28 mouse cellular contexts compared by ENCODE assay signal in the genomic region with DNA sequence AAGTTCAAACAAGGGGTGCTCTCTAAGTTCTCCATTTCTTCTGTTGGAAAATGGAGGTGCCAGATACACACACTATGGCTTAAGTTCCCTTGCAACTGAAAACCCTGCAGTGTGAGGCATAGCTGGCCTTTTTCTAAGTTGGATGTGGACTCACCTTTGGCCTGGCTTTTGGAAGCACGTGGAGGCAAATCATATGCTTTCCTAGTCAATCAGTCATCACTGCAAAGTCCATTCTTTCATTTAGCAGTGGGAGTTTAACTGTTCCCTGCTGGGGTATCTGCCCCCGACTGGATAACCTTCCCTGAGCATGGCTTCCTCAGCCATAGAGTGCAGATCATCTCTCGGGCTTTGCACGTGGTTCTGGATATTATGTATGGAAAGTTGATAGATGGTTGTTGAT. TPM values are rescaled to one million over a fixed set of nuclear protein-coding genes. Genes with fewer than 3 reads are reported as not detected.
DNase-seq lines count a peak whose midpoint lies in the region; ATAC-seq and TF ChIP-seq lines count a peak whose summit lies in the region.
"Had no signal": no experiment of that assay in that cellular context is flagged by ENCODE, and none has a peak within 500 bp of the region (broad histone marks: within the 10 kb centered on the region; RNA-seq: fewer than 3 reads in every experiment).

No protein-coding gene starts in this region.

- no peak overlapping the region for H3K4me2 ChIP-seq in kidney, embryonic 16.5 days (replicated peaks; ENCODE audit: low read depth, low read length)
- no peak overlapping the region for H3K4me2 ChIP-seq in kidney, postnatal 0 days (ENCODE audit: low read length)
- peak overlapping the region; percentile 42 for H3K4me2 ChIP-seq in liver, embryonic 11.5 days
- H3K4me2 ChIP-seq in liver, postnatal 0 days (ENCODE audit: low read depth, low read length) = peak overlapping the region; percentile 53
- H3K4me2 ChIP-seq: embryonic facial prominence, embryonic 13.5 days; hindbrain, embryonic 12.5 days; midbrain, embryonic 15.5 days; neural tube, embryonic 13.5 days; stomach, embryonic 15.5 days had no signal

- no peak overlapping the region for H3K27ac ChIP-seq in kidney, embryonic 16.5 days (ENCODE audit: low read length)
- H3K27ac ChIP-seq in kidney, postnatal 0 days = 0 out of 2 replicates have a peak overlapping the region, but pooled peaks have one; percentile 39
- no peak overlapping the region for H3K27ac ChIP-seq in liver, embryonic 11.5 days (ENCODE audit: low read depth, low read length)
- peak overlapping the region; percentile 92 for H3K27ac ChIP-seq in liver, postnatal 0 days (ENCODE audit: low read depth)
- H3K27ac ChIP-seq: embryonic facial prominence, embryonic 13.5 days; heart, adult 2 months; hindbrain, embryonic 12.5 days; left cerebral cortex, adult 2 months; macrophage; midbrain, embryonic 15.5 days; neural tube, embryonic 13.5 days; stomach, embryonic 15.5 days had no signal

- H3K27me3 ChIP-seq in kidney, embryonic 16.5 days (ENCODE audit: insufficient read depth, low read length) = no peaks in the 10 kb centered on the region
- no peaks in the 10 kb centered on the region for H3K27me3 ChIP-seq in kidney, postnatal 0 days (ENCODE audit: insufficient read depth, low read length)
- no peaks in the 10 kb centered on the region for H3K27me3 ChIP-seq in liver, embryonic 11.5 days (replicated peaks; ENCODE audit: control insufficient read depth, insufficient read depth, low read length)
- no peaks in the 10 kb centered on the region for H3K27me3 ChIP-seq in liver, postnatal 0 days (ENCODE audit: insufficient read depth, low read length)
- H3K27me3 ChIP-seq: embryonic facial prominence, embryonic 13.5 days; hindbrain, embryonic 12.5 days; midbrain, embryonic 15.5 days; neural tube, embryonic 13.5 days; stomach, embryonic 15.5 days had no signal

- H3K36me3 ChIP-seq in kidney, embryonic 16.5 days (ENCODE audit: insufficient read depth, low read length) = no peaks in the 10 kb centered on the region
- no peaks in the 10 kb centered on the region for H3K36me3 ChIP-seq in kidney, postnatal 0 days (ENCODE audit: insufficient read depth, low read length)
- no peaks in the 10 kb centered on the region for H3K36me3 ChIP-seq in liver, embryonic 11.5 days (ENCODE audit: control insufficient read depth, insufficient read depth, low read length)
- H3K36me3 ChIP-seq in liver, postnatal 0 days (replicated peaks; ENCODE audit: insufficient read depth, low read length) = no peaks in the 10 kb centered on the region
- H3K36me3 ChIP-seq: embryonic facial prominence, embryonic 13.5 days; hindbrain, embryonic 12.5 days; midbrain, embryonic 15.5 days; neural tube, embryonic 13.5 days; stomach, embryonic 15.5 days had no signal

- peak; percentile 45 for DNase-seq in kidney, adult 18-20 months
- DNase-seq in kidney, postnatal 0 days (ENCODE audit: low spot score) = no peak
- DNase-seq in liver, embryonic 11.5 days (ENCODE audit: low spot score) = no peak
- DNase-seq in liver, postnatal 0 days = no peak
- no peak for DNase-seq in heart, adult 11 months
- DNase-seq in frontal cortex, postnatal 14 days (ENCODE audit: low spot score in 2 of 2) = no peak
- no peak for DNase-seq in right cerebral cortex, postnatal 10 days (ENCODE audit: low spot score in 2 of 2)
- DNase-seq: adrenal gland, adult 8-10 months; cerebellum, adult 18-20 months; cerebellum, postnatal 36 days; embryo, embryonic 11 days; gastrocnemius, postnatal 25 days; heart, adult 2 months; retina, postnatal 1 day; thymus, adult 18-20 months; thymus, postnatal 36 days had no signal

- TF ChIP-seq CTCF in kidney, postnatal 0 days (IDR thresholded peaks at IDR 0.05; ENCODE audit: low read depth) = no peak
- no peak for TF ChIP-seq CTCF in liver, postnatal 0 days (IDR thresholded peaks at IDR 0.05; ENCODE audit: low read depth)

- H3K9ac ChIP-seq in kidney, embryonic 16.5 days (replicated peaks; ENCODE audit: low read length) = no peak overlapping the region
- no peak overlapping the region for H3K9ac ChIP-seq in kidney, postnatal 0 days (ENCODE audit: low read depth, low read length)
- H3K9ac ChIP-seq in liver, embryonic 11.5 days (ENCODE audit: low read depth, low read length) = no peak overlapping the region
- H3K9ac ChIP-seq in liver, postnatal 0 days (replicated peaks) = peak overlapping the region; percentile 63
- H3K9ac ChIP-seq: embryonic facial prominence, embryonic 13.5 days; hindbrain, embryonic 12.5 days; midbrain, embryonic 15.5 days; neural tube, embryonic 13.5 days; stomach, embryonic 15.5 days had no signal

- WGBS in kidney, embryonic 16.5 days = 69% methylated on average over 4 of the region's 4 CpGs
- 71% methylated on average over 4 of the region's 4 CpGs for WGBS in kidney, postnatal 0 days
- WGBS in liver, embryonic 11.5 days = 68% methylated on average over 4 of the region's 4 CpGs
- WGBS in liver, postnatal 0 days (ENCODE audit: insufficient replicate concordance) = 47% methylated on average over 4 of the region's 4 CpGs

- H3K4me1 ChIP-seq in kidney, embryonic 16.5 days (ENCODE audit: insufficient read depth, low read length) = no peaks in the 10 kb centered on the region
- no peaks in the 10 kb centered on the region for H3K4me1 ChIP-seq in kidney, postnatal 0 days (replicated peaks; ENCODE audit: insufficient read depth, low read length)
- no peaks in the 10 kb centered on the region for H3K4me1 ChIP-seq in liver, embryonic 11.5 days (replicated peaks; ENCODE audit: control insufficient read depth, insufficient read depth, low read length)
- peaks cover 3% of the 10 kb centered on the region; the same call in 1 of the 2 replicates for H3K4me1 ChIP-seq in liver, postnatal 0 days (ENCODE audit: insufficient read depth)
- H3K4me1 ChIP-seq: embryonic facial prominence, embryonic 13.5 days; hindbrain, embryonic 12.5 days; midbrain, embryonic 15.5 days; neural tube, embryonic 13.5 days; stomach, embryonic 15.5 days had no signal

- peak; percentile 56; the same call in 1 of the 2 replicates for TF ChIP-seq EP300 in liver, postnatal 0 days (IDR thresholded peaks at IDR 0.05; ENCODE audit: low read depth)

- no peaks in the 10 kb centered on the region for H3K9me3 ChIP-seq in kidney, embryonic 16.5 days (ENCODE audit: low read length)
- no peaks in the 10 kb centered on the region for H3K9me3 ChIP-seq in kidney, postnatal 0 days (replicated peaks; ENCODE audit: low read length)
- H3K9me3 ChIP-seq in liver, embryonic 11.5 days (ENCODE audit: control insufficient read depth, low read length) = no peaks in the 10 kb centered on the region
- H3K9me3 ChIP-seq in liver, postnatal 0 days (ENCODE audit: low read length) = no peaks in the 10 kb centered on the region
- H3K9me3 ChIP-seq: embryonic facial prominence, embryonic 13.5 days; hindbrain, embryonic 12.5 days; midbrain, embryonic 15.5 days; neural tube, embryonic 13.5 days; stomach, embryonic 15.5 days had no signal

- no peak for ATAC-seq in kidney, embryonic 16.5 days (ENCODE audit: low FRiP score, low TSS enrichment)
- ATAC-seq in kidney, postnatal 0 days (replicated peaks; ENCODE audit: low FRiP score, low read depth) = peak; percentile 45; the same call in 1 of the 2 replicates
- ATAC-seq in liver, embryonic 11.5 days (replicated peaks; ENCODE audit: low FRiP score) = no peak
- ATAC-seq in liver, postnatal 0 days = peak; percentile 50
- ATAC-seq: activated CD4-positive, CD25-positive, alpha-beta regulatory T cell, adult 4 months; forebrain, embryonic 16.5 days; midbrain, embryonic 15.5 days had no signal

- no peak overlapping the region for H3K4me3 ChIP-seq in kidney, embryonic 16.5 days (ENCODE audit: low read length)
- H3K4me3 ChIP-seq in kidney, postnatal 0 days (replicated peaks; ENCODE audit: low read depth, low read length) = no peak overlapping the region
- no peak overlapping the region for H3K4me3 ChIP-seq in liver, embryonic 11.5 days (ENCODE audit: low read depth, low read length)
- H3K4me3 ChIP-seq in liver, postnatal 0 days (ENCODE audit: low read depth, low read length) = peak overlapping the region; percentile 47
- H3K4me3 ChIP-seq: embryonic facial prominence, embryonic 13.5 days; heart, adult 2 months; hindbrain, embryonic 12.5 days; left cerebral cortex, adult 2 months; midbrain, embryonic 15.5 days; myocyte; neural tube, embryonic 13.5 days; stomach, embryonic 15.5 days had no signal

RNA-seq across cellular contexts. Expression of a gene that starts 1.9 kb away (rescaled TPM):
- polyA plus RNA-seq in kidney, embryonic 16.5 days (2015; fragmentation: Nextera tagmentation; extraction: Ambion mirVana) = 26.3 and 28.6 TPM in 2 replicates
- polyA plus RNA-seq in kidney, postnatal 0 days (2015; fragmentation: Nextera tagmentation; extraction: Ambion mirVana) = 45.8 and 48.8 TPM in 2 replicates
- polyA plus RNA-seq in liver, embryonic 11.5 days (2014; fragmentation: Nextera tagmentation; extraction: Ambion mirVana) = 15.4 and 19.5 TPM in 2 replicates
- 135 TPM in 2 replicates for polyA plus RNA-seq in liver, postnatal 0 days (2015; fragmentation: Nextera tagmentation; extraction: Ambion mirVana)
- polyA plus RNA-seq: forebrain, embryonic 16.5 days; heart, embryonic 14.5 days; macrophage; myocyte had no signal

Comparison
In these comparisons a context has a peak if more than half of its experiments do, and no peak if none do; other contexts are left out.
1. ATAC-seq: peak in kidney, postnatal 0 days (single experiment) and liver, postnatal 0 days (single experiment); none in kidney, embryonic 16.5 days (single experiment) and liver, embryonic 11.5 days (single experiment).
2. H3K27ac ChIP-seq: peak in kidney, postnatal 0 days (single experiment) and liver, postnatal 0 days (single experiment); none in kidney, embryonic 16.5 days (single experiment) and liver, embryonic 11.5 days (single experiment).
3. H3K4me2 ChIP-seq: peak in liver, embryonic 11.5 days (single experiment) and liver, postnatal 0 days (single experiment); none in kidney, embryonic 16.5 days (single experiment) and kidney, postnatal 0 days (single experiment).